9 mouse cellular contexts compared by ENCODE assay signal in the genomic region with DNA sequence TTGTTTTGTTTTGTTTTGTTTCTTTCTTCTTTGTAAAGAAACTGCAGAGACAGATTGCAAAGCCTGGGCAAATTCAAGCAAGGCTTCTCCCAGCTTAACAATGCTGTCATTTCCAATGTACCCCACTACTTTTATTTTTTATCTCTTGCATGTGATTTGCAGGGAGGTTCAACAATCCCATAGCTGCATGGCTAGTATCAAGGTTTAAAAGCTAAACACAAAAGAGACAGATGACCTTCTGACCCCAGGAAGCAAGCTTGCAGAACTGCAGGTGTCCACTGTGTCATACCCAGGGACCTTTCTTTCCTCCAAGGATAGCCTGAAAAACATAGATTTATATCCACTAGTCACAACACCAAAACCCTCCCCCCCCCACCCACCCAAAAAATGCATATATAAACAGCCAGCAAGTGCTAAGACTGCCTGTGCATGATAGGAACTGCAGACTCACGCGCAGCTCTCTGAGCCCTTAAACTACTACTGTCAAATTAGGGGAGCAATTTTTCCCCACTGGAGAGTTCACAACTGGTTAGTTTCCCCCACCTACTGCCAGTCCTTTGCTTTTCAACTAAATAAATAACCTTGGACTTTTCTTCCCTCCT.
DNase-seq lines count a peak whose midpoint lies in the region; ATAC-seq lines count a peak whose summit lies in the region.
"Had no signal": no experiment of that assay in that cellular context is flagged by ENCODE, and none has a peak within 500 bp of the region (broad histone marks: within the 10 kb centered on the region; RNA-seq: fewer than 3 reads in every experiment).

No protein-coding gene starts in this region.

- peak overlapping the region; percentile 95 for H3K4me3 ChIP-seq in forebrain, embryonic 12.5 days (replicated peaks)
- no peak overlapping the region for H3K4me3 ChIP-seq in limb, embryonic 10.5 days
- peak overlapping the region; percentile 81 for H3K4me3 ChIP-seq in neural tube, embryonic 14.5 days (ENCODE audit: low read depth, low read length)

- peak overlapping the region; percentile 97 for H3K9ac ChIP-seq in forebrain, embryonic 12.5 days
- H3K9ac ChIP-seq in neural tube, embryonic 14.5 days (replicated peaks; ENCODE audit: low read depth, low read length), result peak overlapping the region; percentile 59; the same call in 1 of the 2 replicates

- no peaks in the 10 kb centered on the region for H3K36me3 ChIP-seq in forebrain, embryonic 12.5 days (replicated peaks)
- no peaks in the 10 kb centered on the region for H3K36me3 ChIP-seq in limb, embryonic 10.5 days
- H3K36me3 ChIP-seq in neural tube, embryonic 14.5 days (ENCODE audit: control insufficient read depth, insufficient read depth, low read length), result no peaks in the 10 kb centered on the region
- H3K36me3 ChIP-seq: G1E had no signal

- H3K4me2 ChIP-seq in forebrain, embryonic 12.5 days, result peak overlapping the region; percentile 95
- H3K4me2 ChIP-seq in neural tube, embryonic 14.5 days (ENCODE audit: low read depth, low read length), result peak overlapping the region; percentile 93

- H3K27ac ChIP-seq in forebrain, embryonic 12.5 days, result peak overlapping the region; percentile 100
- H3K27ac ChIP-seq in limb, embryonic 10.5 days, result peak overlapping the region; percentile 31; the same call in 1 of the 2 replicates
- peak overlapping the region; percentile 99 for H3K27ac ChIP-seq in neural tube, embryonic 14.5 days (ENCODE audit: low read depth, low read length)

- DNase-seq in layer of hippocampus, postnatal 10 days (ENCODE audit: low spot score in 2 of 2), result peak; percentile 2 to 10
- DNase-seq in layer of hippocampus, adult 18-20 months (ENCODE audit: low spot score in 2 of 2), result no peak
- no peak for DNase-seq in limb, embryonic 10.5 days (ENCODE audit: low spot score)
- no peak for DNase-seq in adrenal gland, adult 8-10 months
- no peak for DNase-seq in left cerebral cortex, adult 8-10 months (ENCODE audit: low spot score in 2 of 2)
- DNase-seq in lung, postnatal 36 days, result no peak

- H3K4me1 ChIP-seq in forebrain, embryonic 12.5 days, result peaks cover 55% of the 10 kb centered on the region
- H3K4me1 ChIP-seq in limb, embryonic 10.5 days, result peaks cover 67% of the 10 kb centered on the region
- peaks cover 7% of the 10 kb centered on the region for H3K4me1 ChIP-seq in neural tube, embryonic 14.5 days (ENCODE audit: control insufficient read depth, insufficient read depth, low read length)

- 22% methylated on average over 2 of the region's 2 CpGs for WGBS in forebrain, embryonic 12.5 days
- WGBS in limb, embryonic 10.5 days, result 45% methylated on average over 2 of the region's 2 CpGs
- WGBS in neural tube, embryonic 14.5 days, result 33% methylated on average over 2 of the region's 2 CpGs

- no peaks in the 10 kb centered on the region for H3K9me3 ChIP-seq in forebrain, embryonic 12.5 days
- no peaks in the 10 kb centered on the region for H3K9me3 ChIP-seq in limb, embryonic 10.5 days (replicated peaks)
- H3K9me3 ChIP-seq in neural tube, embryonic 14.5 days (ENCODE audit: control insufficient read depth, low read length), result no peaks in the 10 kb centered on the region

- no peak for ATAC-seq in forebrain, embryonic 12.5 days (ENCODE audit: low FRiP score)
- ATAC-seq in neural tube, embryonic 14.5 days (ENCODE audit: low read depth), result no peak

- H3K27me3 ChIP-seq in forebrain, embryonic 12.5 days, result no peaks in the 10 kb centered on the region
- H3K27me3 ChIP-seq in limb, embryonic 10.5 days (ENCODE audit: low read depth, poor library complexity, severe bottlenecking), result no peaks in the 10 kb centered on the region
- H3K27me3 ChIP-seq in neural tube, embryonic 14.5 days (ENCODE audit: control insufficient read depth, insufficient read depth, low read length), result no peaks in the 10 kb centered on the region

Comparison
In these comparisons a context has a peak if more than half of its experiments do, and no peak if none do; other contexts are left out.
1. DNase-seq: peak in layer of hippocampus, postnatal 10 days (2 of 2); none in layer of hippocampus, adult 18-20 months (0 of 2), limb, embryonic 10.5 days (single experiment), adrenal gland, adult 8-10 months (single experiment), left cerebral cortex, adult 8-10 months (0 of 2) and lung, postnatal 36 days (single experiment).
2. H3K27ac ChIP-seq: peak in every context shown above with its lines; median percentile 100 in forebrain, embryonic 12.5 days; 99 in neural tube, embryonic 14.5 days; 31 in limb, embryonic 10.5 days.